Mouse (Mus musculus) 3134 (cell line): ENCODE measurements around the gene Actr8.

ENCODE experiments used
- DNase-seq: peaks from one replicate; pipeline ENCODE4 v3.0.0-alpha.2; 2011; ENCODE audit warnings: low spot score; ENCODE audit not compliant: insufficient read length; ENCODE audit errors: extremely low read depth

Gene Actr8

DNA sequence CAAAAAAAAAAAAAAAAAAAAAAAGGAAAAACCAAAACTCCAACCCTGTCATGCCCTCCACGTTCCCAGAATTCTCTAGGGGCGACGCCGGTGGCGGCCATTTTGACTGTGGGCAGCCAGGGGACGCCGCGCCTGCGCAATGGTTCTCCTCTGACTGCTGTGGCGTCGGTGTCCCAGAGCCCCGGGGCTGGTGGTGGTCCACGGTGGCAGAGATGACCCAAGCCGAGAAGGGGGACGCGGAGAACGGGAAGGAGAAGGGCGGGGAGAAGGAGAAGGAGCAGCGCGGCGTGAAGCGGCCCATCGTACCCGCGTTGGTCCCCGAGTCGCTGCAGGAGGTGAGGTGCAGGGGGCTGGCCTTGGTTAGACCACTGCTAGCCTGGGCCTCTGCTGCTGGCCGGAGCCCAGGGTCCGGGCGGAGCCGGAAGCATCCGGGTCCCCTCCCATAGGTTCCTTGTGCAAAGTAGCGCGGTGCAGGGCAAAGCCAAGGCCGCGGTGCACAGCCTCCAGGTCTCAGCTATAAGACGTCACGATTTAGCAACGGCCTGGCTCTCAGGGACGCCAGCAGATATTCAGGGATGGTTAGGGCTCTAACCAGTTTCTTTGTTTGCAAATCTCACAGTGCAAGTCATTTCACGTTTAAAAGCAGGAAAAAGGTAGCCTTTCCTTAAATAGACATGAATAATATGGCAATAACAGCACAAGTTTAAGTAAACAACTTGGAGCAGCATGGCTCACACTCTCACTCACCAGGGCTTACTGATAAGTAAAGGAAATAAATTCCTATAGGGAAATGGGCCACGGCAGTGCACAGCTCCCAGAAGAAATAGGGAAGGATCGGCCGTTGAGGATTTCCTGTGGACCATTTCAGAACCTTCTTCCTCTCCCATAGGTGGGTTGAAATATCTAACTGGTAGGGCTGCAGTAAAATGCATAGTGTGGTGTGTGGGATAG, at the start of gene Actr8:
Gene Actr8, plus strand, starts transcription at position 84 of the 951 bp plus-strand sequence.
- peak; percentile 98 for DNase-seq

DNA sequence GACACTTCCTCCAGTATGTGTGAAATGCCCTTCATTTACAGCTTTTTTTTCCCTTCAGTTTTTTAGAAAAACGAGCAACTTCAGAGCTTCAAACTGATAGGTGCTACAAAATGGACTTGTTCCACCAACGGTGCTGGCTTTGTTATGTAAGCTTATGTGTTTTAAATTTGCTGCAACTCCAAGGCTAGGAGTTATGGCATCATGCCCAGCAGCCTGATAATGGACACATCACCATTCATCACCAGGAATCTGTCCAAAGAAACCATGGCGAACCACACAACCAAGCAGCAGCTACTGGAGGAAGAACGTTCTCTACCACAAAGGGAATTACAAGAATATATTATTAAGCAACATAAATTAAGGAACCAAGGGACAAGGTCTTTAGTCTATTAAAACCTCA, 49.2 kb upstream of the Actr8 start:
- DNase-seq = no peak

DNA sequence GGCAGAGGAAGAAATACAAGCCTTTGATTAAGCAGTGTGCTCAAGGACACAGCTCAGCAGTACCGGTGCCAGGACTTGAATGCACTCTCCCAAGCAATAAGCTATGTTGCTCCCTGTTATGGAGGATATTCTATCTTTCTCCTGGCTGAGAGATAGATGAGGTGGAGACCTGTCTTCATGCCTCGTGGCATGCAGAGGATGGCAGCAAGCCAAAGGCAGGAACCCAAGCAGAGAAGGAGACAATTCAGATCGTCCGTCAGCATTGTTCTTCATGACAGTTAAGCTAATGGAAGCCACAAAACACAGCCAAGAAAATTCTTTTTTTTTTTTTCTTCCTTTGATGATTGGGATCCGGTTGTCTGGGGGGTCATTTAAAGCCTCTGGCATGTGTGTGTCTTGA, 42.6 kb upstream of the Actr8 start:
- no peak for DNase-seq

DNA sequence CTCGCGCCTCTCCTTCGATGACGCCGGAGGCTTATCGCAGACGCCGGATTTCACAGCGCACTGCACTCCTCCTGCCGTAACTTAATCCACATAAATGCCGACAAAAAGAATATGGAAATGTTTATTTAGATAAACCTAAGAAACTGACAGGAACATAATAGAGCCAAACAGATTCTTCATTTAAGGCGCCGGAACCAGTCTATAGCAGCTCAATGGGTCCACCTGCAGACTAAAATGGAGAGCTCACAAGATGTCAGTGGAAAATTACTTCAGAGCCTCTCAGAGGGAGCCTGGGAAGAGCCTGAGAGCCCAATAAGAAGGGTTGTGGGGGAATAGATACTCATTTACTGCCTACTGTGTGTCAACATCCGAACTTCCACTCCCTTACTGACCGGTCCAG, 40.7 kb upstream of the Actr8 start:
- DNase-seq = no peak

DNA sequence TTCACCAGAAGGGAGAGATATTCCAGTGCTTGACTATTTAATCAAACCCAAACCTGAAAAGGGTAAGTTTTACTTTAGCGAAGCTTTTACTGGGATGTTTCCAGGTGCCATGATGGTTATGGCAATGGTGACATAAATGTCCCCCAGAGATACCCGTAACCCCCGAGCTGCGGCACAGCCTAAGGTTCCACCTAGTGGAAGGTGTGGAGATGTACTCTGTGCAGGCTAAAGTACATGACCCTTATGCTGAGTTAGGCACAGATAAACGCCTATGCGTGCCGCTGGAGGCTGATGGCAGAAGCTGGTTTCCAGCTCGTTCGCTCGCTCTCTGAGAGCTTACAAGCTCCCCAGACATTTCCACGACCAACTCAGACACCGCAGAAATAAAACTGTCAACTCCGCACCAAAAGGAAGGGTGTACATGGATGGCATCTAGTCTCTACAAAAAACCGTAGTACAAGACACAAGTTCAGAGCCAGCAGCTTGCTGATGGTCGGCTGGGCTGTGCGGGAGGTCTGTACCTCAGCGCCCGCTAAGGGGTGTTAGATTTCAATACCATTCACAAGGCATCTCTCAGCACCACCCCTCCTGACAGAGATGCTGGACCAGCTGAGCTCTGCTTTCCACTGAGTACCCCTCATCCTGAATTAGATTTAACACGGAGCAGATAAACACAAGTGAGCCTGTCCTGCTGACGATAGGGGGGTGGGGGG, 38.4 kb upstream of the Actr8 start:
- no peak for DNase-seq

DNA sequence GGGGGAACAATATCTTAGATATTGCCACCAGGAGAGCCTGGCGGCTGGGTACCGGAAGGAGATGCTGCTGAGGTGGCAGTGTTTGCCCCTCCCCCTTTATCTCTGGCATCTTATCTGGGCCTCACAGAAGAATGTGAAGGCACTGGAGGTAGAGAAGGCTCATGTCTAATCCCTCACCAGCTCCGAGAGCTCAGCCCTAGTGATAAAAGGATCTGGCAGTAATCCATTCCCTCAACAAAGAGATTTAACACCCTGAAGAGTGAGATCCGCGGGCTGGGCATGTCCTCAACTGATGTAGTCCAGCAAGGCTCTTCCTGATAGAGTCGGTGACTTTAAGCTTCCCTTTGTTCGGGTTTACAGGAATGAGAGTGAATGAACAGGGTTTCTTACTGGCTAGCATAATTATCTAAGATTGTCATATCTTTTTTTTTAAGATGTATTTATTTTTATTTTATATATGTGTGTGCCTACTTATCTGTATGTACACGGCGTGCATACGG, 37.8 kb upstream of the Actr8 start:
- DNase-seq = no peak

DNA sequence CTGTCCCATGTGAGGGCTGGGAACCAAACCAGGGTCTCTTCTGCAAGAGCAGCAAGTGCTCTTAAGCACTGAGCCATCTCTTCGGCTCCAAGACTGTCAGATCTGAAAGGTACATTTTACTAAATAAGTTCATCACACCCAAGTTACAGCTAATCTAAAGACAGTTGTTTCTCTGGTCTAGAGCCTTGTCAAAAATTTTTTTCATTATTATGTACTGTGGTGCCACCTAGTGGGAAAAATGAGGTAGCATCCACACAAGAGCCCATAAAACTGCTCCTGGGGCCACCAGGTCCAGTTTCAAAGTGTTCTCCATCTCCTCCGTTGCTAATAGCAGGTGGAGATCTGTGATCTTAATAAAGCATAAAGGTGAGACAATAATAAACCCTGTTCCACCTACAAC, 37.3 kb upstream of the Actr8 start:
- DNase-seq = no peak

DNA sequence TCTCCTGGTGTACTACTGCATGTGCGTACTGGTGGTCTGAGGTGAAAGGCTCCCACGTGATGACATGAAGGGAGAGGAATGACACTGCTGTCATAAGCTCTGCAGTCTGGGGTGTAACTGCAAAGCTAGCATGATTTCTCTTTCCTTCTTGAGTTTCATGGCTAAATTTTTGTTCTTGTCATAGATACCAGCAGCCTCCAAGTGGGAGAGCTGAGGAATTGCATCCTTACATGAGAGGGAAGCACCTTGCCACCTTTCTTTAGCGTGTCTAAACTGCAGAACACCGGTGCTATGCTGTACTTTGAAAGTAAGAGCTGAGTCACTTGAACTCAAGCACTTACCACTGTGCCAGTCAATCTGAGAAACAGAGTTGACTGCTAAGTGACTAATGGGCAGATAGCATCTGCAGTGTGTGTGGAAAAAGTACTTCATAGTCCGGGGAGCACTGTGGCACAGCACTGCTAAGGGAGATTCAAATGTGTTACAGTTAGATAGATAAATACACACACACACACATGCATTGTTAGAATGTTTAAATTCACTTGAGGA, 31.3 kb upstream of the Actr8 start:
- DNase-seq = no peak

DNA sequence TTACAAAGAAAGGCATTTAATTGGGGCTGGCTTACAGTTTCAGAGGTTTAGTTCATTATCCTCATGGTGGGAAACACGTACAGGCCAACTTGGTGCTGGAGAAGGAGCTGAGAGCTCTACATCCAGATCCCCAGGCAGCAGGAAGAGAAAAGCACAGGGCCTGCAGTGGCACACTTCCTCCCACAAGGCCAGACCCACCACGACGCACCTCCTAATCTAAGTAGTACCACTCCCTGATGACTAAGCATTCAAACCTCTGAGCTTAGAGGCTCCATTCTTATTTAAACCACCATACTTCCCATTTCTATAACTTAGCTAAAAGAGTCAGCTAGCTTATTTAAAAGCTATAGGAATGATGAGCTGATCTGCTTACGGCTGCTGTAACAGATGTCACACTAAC, 27.3 kb upstream of the Actr8 start:
- no peak for DNase-seq

DNA sequence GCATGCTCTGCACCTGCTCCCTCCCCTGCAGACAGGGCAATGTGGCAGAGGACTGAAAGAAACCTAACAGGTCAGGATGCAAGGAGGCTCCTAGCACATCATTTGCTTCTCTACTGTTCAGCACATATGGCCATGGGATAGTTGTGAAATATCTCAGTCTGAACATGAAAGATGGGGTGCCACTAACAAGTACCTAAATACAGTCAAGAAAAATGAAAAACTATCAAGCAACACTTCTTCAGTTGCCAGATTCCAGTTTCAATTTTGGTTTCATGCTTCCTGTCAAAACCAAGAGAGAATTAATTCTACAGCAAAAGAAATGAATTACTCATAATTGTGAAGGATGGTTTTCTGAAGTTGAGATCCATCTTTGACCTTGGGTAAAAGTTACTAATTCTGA, 20.7 kb upstream of the Actr8 start:
- no peak for DNase-seq

DNA sequence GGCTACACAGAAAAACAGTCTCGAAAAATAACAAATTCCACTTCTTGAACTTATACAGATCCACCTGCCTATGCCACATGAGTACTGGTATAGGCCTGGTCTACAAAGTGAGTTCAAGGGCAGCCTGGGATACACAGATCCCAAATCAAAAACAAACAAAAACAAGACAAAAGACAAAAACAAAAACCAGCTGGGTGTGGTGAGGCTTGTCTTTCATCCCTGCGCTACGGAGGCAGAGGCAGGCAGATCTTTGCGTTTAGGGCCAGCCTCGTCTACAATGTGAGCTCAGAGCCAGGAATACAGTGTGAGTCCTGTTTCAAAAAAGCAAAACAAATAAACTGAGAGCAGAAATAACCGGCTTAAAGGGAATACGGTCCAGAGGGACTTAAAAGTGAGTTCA, 10.5 kb upstream of the Actr8 start:
- no peak for DNase-seq

DNA sequence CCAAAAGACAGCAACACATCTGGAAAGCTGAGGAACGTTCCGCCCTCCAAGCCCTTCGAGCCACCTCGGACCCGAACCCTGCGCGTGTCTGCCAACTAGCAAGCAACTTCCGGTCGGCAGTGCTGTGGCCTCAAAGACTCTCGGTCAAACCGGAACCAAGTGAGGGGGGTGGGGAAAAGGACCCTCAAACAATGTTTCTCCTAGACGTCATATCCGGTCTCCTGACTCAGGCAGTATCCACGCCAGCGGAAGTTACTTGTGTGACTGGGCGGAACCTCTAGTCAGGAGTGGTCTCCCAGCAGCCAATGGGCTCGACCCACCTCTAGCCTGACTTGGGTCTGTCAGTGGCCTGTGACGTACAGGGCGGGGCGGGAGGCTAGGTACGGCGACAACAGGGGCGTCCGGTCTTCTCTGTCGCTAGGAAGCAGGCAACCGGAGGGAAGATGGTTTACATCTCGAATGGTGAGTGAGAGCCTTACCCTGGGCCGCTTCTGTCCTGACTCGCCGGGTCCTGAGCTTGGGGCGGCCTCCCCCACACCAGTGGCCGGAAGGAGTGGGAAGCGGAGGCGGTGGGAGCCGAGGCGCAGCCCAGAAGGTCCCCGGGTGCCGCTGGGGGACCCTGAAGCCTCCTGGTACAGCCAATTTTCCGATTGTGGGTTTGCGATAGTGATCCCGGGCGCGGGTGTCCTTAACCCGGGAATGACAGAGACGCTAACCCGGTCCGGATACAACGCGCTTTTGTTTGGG, 9.9 kb upstream of the Actr8 start, which contains the start of gene Selenok:
Gene Selenok, plus strand, starts transcription at position 234 of the 747 bp plus-strand sequence.
- DNase-seq = peak; percentile 90

DNA sequence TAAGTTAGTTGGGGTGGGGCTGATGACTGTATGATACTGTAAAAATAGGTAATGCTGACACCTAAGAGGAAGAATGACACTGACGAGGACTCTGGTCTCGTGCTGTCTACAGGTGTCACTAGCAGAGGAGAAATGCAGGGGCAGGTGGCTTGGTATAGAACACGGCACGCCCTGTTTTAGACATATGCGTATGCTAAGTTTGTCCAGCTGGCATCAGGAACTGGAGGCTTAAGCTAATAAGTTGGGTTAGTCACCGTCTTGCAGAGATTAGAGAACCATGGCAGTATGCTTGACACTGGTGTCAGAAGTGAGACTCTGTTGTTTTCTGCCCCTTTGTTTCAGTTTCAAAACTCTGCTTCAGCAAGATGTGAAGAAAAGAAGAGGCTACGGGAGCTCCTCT, 6.7 kb upstream of the Actr8 start:
- no peak for DNase-seq

DNA sequence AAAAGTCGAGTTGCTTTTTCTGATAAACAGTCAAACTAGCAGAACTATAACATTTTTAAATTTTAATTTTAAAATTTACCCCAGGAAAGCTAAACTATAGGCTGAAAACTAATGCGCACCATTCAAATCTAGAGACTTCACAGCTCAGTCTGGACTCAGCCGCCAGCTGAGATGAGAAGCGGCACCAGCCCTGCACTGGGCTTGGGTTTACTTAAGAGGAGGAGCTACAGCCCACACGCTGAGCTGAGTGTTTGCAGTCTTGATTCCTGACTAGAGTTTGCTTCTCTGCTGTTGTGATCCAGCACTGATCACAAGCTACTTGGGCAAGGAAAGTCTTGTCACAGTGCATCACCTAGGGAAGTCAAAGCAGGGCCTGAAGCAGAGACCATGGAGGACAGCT, 6.1 kb upstream of the Actr8 start:
- no peak for DNase-seq

DNA sequence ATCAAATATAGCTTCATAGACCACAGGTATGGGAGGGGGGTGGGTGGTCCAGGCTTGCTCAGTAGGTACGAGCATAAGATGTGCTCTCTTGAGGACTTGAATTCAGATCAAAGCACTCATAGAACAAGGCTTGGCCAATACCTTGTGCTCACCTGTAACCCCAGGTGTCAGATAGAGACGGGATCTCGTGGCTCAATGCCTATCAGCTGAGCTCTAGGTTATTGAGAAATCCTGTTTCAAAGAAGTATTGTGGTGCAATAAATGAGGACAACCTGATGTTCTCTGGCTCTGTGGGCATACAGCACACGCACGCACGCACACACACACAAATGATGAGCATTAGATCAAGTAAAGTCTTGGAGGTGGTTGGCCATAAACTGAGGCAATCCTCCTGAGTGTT, 1.2 kb upstream of the Actr8 start:
- DNase-seq = no peak

DNA sequence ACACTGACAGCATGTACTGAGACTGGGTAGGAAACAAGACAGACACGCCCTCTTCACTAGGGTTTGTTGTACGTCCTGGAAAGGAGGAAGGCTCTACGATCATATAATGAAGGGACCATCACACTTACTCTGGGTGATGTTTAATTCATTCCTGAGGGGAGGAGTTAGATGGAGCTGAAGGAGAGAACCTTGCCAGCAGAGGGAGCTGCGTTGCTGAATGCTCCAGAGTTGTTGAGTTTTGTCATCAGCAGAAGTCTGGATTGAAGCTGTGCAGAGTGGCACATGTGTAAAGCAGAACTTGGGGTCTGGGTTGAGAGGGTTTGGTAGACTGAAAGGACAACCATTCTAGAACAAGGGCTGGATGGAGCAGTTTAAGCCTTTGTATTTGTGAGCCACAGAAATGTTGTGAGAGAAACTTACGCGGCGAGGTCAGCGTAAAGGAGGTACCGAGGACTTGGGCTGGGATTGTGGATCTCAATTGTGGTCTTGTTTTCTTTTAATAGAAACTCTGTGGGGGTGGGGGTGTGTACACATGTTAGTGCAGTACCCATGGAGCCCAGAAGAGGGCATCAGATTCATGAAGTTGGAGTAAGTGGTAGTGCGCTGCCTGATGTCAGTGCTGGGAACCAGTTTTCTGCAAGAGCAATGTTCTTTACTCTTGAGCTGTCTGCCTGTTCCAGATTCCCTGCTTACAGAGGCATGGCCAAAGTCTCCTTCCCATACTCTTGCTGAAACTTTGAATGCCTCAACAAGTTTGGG, 2.5 kb downstream of the Actr8 start:
- no peak for DNase-seq

DNA sequence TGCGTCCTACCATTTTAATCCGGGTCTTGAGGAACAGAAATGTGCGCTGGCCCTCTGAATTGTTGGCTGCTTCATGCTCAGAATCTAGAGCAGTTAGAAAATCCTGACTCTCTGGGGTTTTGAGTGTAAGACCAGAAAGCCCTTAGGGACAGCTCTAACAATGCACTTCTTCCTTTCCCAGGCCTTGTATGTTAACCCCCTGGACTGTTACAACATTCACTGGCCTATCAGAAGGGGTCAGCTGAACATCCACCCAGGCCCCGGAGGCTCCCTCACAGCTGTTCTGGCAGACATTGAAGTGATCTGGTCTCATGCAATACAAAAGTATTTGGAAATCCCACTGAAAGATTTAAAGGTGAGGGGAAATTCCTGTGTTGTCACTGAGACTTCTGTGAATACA, 8.0 kb downstream of the Actr8 start:
- DNase-seq = no peak

DNA sequence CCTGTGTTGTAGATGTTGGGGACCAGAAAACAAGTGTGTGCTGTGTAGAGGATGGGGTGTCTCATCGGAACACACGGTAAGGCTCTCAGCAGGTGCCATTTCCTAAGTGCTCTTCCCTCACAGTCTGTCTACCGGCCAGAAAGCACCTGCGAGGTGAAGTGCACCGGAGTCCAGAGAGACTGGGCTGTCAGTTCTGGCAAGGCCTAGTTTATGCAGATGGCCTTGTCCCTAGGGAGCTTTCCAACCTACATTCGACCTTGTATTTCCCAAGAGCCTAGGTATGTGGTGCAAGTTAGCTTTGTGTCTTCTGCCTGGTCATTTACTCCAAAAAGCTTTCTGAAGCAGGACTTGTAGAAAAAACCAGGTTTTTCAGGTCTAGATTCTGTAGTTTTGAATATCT, 9.1 kb downstream of the Actr8 start:
- no peak for DNase-seq

DNA sequence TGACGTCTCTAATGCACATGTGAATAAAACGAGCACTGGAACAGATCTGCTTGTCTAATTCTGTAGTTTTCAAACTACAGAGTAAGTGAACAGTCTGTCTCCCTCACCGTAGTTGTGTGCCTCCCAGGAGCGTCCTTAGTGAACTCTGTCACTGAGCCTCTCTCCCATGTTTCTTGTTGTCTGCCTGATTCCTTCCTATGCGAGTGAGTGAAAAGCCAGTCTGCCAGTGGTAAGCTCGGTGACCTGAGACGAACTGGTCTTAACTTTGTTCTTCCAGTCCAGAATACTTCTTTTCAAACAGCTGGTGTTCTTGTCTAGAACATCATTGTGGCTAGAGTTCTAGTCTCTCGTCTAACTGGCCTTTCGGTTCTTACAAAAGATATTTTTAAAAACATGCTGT, 9.6 kb downstream of the Actr8 start:
- DNase-seq = no peak

DNA sequence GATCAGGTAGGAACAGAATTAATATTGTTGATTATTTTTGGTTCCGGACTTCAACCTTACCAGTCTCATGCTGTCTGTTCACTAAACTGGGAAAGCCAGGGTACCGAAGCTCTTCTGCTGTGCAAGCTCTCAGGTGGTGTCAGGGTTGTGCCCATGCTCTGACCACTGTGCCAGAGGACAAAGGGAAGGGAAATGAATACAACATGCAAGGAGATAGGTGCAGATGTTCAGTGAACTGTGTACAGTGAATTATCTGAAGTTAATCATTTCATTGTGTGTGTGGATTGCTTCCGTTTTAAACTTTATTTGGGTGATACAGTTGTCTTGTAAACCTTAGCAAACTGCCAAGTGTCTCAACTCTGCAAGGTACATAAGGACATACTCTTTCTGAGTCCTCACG, 10.2 kb downstream of the Actr8 start:
- no peak for DNase-seq
